Mouse (Mus musculus) cerebellum, adult 2 months (tissue): ENCODE data around the gene Syt13.

Experiments used
- CTCF ChIP-seq: fragments of 200-500 bp; IDR thresholded peaks from 2 replicates; pipeline ENCODE4 v1.5.1; 2011; ENCODE audit warnings: low read depth, mild to moderate bottlenecking, control low read depth, low read length, moderate library complexity, borderline replicate concordance; ENCODE audit not compliant: insufficient read depth
- POLR2A ChIP-seq: fragments of 200-500 bp; IDR thresholded peaks from 2 replicates; pipeline ENCODE4 v1.6.1; 2011; ENCODE audit warnings: low read length, control low read depth, borderline replicate concordance; ENCODE audit not compliant: insufficient read depth

GRCm38 (mm10) chr2:92975031-92975790, 60.3 kb downstream of the Syt13 start:
- TF ChIP-seq CTCF (no peak), POLR2A (no peak)
